Mouse (Mus musculus) thymus, postnatal 25 days (tissue): ENCODE data around the gene Ccl27a.
A peak's percentile ranks its signal among the peaks of the same experiment; 100 is the strongest.
"Not testable (repeated sequence)": the region's sequence is repeated elsewhere in the genome, so short reads cannot be mapped to it uniquely, and the experiment has no call there.

Source experiments
- DNase-seq: peaks from one replicate; pipeline ENCODE4 v3.0.0; 2022

Ccl27a gene

GRCm38 (mm10) chr4:41774002-41774401 lies at the start of gene Ccl27a:
TSS of gene Ccl27a (minus strand) at chr4:41774247.
- peak; percentile 85 for DNase-seq

- DNase-seq, result not testable (repeated sequence)
Measured at GRCm38 (mm10) chr4:41783197-41783596, 9.2 kb upstream of the Ccl27a start.

- not testable (repeated sequence) for DNase-seq
Measured at GRCm38 (mm10) chr4:41782711-41783110, 8.7 kb upstream of the Ccl27a start.

GRCm38 (mm10) chr4:41781748-41782485 lies 7.9 kb upstream of the Ccl27a start:
- not testable (repeated sequence) for DNase-seq

- not testable (repeated sequence) for DNase-seq
Measured at GRCm38 (mm10) chr4:41781271-41781670, 7.2 kb upstream of the Ccl27a start.

- DNase-seq, result not testable (repeated sequence)
Measured at GRCm38 (mm10) chr4:41775840-41776239, 1.8 kb upstream of the Ccl27a start.

- DNase-seq, result not testable (repeated sequence)
Measured at GRCm38 (mm10) chr4:41774506-41774905, 459 bp upstream of the Ccl27a start.

- peak; percentile 56 for DNase-seq
Measured at GRCm38 (mm10) chr4:41773502-41773901, 545 bp downstream of the Ccl27a start.

GRCm38 (mm10) chr4:41772946-41773345 lies 1.1 kb downstream of the Ccl27a start:
- DNase-seq, result not testable (repeated sequence)

DNA sequence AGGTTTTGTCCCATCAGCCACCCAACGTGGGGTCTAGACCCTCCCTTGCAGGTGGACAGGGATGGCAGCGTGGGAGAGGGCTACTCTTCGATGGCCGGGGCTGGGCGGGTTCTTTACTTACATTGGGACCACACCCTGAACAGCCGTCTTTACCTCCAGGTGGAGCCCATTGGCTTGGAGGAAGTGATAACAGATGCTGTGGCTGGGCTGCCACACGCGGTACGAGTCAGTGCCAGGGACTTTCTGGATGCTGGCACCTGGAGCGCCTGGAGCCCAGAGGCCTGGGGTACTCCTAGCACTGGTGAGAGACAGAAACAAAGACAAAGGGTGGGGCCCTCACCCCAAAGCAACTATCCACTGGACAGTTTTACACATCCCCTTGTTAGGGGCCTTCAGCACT lies 6.7 kb downstream of the Ccl27a start:
- not testable (repeated sequence) for DNase-seq

- not testable (repeated sequence) for DNase-seq
Measured at GRCm38 (mm10) chr4:41763176-41763575, 10.9 kb downstream of the Ccl27a start.

- not testable (repeated sequence) for DNase-seq
Measured at GRCm38 (mm10) chr4:41762688-41763114, 11.3 kb downstream of the Ccl27a start.

GRCm38 (mm10) chr4:41762099-41762687 lies 11.9 kb downstream of the Ccl27a start:
- DNase-seq, result no peak

GRCm38 (mm10) chr4:41761680-41762079 lies 12.4 kb downstream of the Ccl27a start:
- no peak for DNase-seq

- no peak for DNase-seq
Measured at GRCm38 (mm10) chr4:41760911-41761310, 13.1 kb downstream of the Ccl27a start.

DNA sequence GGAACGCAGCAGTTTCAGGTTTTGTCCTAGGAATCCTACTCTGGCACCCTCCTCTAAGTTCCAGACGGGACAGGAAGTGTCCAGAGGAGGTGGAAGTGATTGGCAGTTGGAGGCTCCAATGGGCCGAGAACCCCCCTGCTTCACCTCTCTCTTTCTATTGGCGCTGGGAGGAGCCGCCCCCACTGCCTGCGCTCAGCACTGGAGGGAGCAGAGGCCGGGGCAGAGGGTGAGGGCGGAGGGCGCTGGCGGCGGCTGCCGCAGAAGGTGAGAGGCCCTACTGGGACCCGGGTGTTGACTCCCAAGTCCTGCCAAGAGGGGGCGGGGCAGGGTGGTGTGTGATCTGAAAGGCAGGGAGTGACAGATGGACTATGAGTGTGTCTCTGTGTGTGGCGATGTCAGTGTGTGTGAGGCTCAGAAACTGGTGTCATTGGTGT lies 13.7 kb downstream of the Ccl27a start:
- DNase-seq, result peak; percentile 63

- DNase-seq, result no peak
Measured at GRCm38 (mm10) chr4:41759656-41760287, 14.3 kb downstream of the Ccl27a start.

GRCm38 (mm10) chr4:41759206-41759605 lies 14.8 kb downstream of the Ccl27a start:
- no peak for DNase-seq

DNA sequence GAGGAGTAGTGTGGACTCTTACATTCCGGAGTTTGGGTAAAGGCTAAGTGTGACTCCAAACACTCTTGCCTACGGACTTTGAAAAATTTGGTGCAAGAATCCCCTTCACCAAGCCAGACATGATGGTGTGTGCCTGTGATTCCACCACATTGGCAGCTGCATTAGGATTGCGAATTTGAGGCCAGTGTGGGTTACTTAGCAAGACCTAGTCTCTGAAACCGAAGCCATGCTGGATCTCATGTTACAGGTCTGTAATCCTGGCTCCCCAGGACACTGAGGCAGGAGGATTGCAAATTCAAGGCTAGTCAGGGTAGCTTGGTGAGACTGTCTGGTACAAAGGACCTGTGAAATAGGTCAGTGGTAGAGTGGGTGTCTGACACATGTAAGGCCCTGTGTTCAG lies 15.3 kb downstream of the Ccl27a start:
- no peak for DNase-seq

DNA sequence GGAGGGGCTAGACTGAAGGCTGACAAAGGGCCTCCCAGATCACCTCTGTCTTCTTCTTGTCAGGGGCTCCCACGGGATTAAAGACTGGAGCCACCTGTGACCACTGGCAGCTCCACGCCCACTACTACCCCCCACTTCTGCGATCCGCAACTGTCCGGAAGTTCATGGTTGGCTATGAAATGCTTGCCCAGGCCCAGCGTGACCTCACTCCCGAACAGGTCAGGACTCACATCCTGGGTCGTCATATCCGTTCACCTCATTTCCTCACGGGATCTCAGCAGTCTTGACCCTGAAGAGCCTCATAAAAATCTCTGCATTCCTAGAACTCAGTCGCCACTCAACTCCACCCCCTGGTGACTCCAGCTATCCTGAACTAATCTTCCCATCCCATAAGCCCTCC lies 16.0 kb downstream of the Ccl27a start:
- no peak for DNase-seq

- DNase-seq, result no peak
Measured at GRCm38 (mm10) chr4:41757321-41757720, 16.7 kb downstream of the Ccl27a start.

GRCm38 (mm10) chr4:41756440-41756839 lies 17.6 kb downstream of the Ccl27a start:
- no peak for DNase-seq
